Mouse (Mus musculus): ENCODE measurements at regions not wholly inside any gene's neighbourhood (a gene's known extent, or its start where the extent isn't known, plus 50 kb on each side); places are given as distances from the start of the nearest gene placed in this dataset.

DNA sequence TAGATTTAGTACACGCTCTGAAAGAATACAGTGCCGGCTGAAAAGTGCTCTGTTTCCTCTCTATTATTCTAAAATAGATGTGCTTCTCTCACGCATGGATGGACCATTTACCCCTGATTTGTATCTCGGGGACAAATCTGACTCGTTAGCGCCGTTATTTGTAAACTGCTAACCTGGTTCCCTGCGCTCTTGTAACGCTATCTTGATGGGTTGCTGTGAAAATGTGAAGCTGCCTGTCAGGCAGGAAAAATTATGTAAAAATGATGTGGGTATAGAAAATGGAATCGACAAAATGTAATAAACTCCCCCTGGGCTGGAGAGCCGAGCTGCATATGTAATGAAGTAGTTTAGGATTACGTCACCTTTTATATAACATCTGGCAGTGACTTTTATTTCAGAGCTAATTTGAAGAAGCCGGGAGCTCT, 59.4 kb upstream of the Slc30a5 start:
- no peak for DNase-seq (ENCODE audit: low spot score)

GRCm38 (mm10) chr13:100892204-100892603, 59.0 kb upstream of the Slc30a5 start:
- DNase-seq (ENCODE audit: low spot score): peak; percentile 31

DNA sequence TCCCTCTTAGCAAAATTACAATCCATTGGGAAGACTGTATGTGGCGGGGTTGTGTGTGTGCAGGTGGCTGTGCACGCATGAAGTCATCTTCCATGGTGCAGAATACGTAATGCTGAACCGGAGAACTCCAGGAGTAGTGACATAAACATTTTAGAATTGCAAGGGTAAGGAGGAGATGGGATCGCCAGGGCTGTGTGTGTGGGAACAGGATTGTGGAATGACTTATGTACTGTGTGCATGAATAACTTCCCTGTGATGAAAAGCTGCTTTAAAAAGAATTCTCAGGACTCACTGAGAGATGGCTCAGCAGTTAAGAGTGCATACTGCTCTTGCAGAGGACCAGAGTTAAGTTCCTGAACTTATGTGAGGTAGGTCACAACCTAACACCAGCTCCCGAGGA, 57.2 kb upstream of the Slc30a5 start:
- DNase-seq (ENCODE audit: low spot score): no peak

DNA sequence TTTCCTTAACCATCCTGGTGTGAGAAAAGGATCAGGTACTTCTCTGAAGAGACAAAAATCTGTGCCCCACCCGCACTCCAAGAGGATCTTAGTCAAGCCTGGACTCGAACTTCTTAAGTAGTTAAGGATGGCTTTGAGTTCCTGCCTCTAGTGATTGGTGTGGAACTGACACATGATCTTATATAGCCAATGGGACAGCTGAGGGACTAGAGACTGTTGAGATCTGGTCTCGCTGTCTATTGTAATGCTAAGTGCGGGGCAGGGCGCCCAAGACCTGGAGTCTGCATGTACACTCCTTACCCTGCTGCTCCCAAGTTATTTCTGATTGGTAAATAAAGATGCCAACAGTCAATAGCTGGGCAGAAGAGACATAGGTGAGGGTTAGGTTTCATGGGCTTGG, 55.3 kb upstream of the Slc30a5 start:
- DNase-seq (ENCODE audit: low spot score): no peak

DNA sequence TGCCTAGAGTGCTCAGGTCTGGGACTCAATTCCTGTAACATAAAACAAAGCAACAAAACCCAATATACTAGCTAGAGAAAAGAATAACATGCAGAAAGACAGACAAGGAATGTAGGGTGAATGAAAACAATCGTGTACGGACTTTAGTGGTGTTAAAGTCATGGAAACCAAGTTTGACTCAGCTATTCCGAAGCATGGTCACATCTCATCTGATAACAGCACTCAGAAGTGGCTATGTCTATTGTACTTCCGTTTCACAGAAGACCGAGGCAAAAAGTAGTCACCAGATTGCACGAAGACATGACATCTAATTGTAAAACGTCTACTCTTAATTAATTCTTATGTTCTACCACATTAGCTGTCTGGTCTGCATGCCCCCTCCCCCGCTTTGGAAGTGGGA, 50.5 kb upstream of the Slc30a5 start:
- no peak for DNase-seq (ENCODE audit: low spot score)
